Mouse (Mus musculus) lung, embryonic 15.5 days (tissue): ENCODE measurements around the gene Fhl3. TPM values are rescaled to one million over a fixed set of nuclear protein-coding genes. Genes with fewer than 3 reads are reported as not detected.

Source experiments
- ATAC-seq: fragments of 200-750 bp; cut with Nextera tagmentation; 2 replicates; pipeline ENCODE4 v1.8.0; 2017; ENCODE audit warnings: moderate number of reproducible peaks, borderline replicate concordance; ENCODE audit not compliant: low FRiP score, low TSS enrichment; ENCODE audit errors: extremely low read depth
- H3K27ac ChIP-seq: fragments of 300-500 bp; sonication (generic); 2 replicates; pipeline ENCODE4 v1.5.1; 2015; ENCODE audit warnings: moderate library complexity, mild to moderate bottlenecking, inconsistent platforms
- H3K27me3 ChIP-seq: fragments of 300-500 bp; sonication (generic); 2 replicates; pipeline ENCODE4 v1.6.1; 2015; ENCODE audit warnings: inconsistent platforms
- H3K36me3 ChIP-seq: fragments of 300-500 bp; sonication (generic); 2 replicates; pipeline ENCODE4 v1.6.1; 2015; ENCODE audit warnings: inconsistent platforms
- H3K4me1 ChIP-seq: fragments of 300-500 bp; sonication (generic); 2 replicates; pipeline ENCODE4 v1.6.1; 2015; ENCODE audit warnings: inconsistent platforms
- H3K4me2 ChIP-seq: fragments of 300-500 bp; sonication (generic); 2 replicates; pipeline ENCODE4 v1.6.1; 2015; ENCODE audit warnings: inconsistent platforms, mild to moderate bottlenecking, moderate library complexity
- H3K4me3 ChIP-seq: fragments of 300-500 bp; sonication (generic); 2 replicates; pipeline ENCODE4 v1.5.1; 2015; ENCODE audit warnings: mild to moderate bottlenecking, inconsistent platforms
- H3K9ac ChIP-seq: fragments of 300-500 bp; sonication (generic); 2 replicates; pipeline ENCODE4 v1.6.1; 2015; ENCODE audit warnings: inconsistent platforms
- H3K9me3 ChIP-seq: fragments of 300-500 bp; sonication (generic); 2 replicates; pipeline ENCODE4 v1.6.1; 2016; ENCODE audit warnings: inconsistent platforms
- WGBS: fragments of 180-500 bp; shearing (Covaris S2); methylation state at CpG from one replicate; pipeline ENCODE4 v1.1.7; 2015; 5-methylcytosine and 5-hydroxymethylcytosine counted together
- polyA plus RNA-seq: library from polyadenylated mRNA; unstranded; fragments of >200 nt; fragmentation: Nextera tagmentation; extraction: Ambion mirVana; gene quantifications from 2 replicates; pipeline ENCODE4 v1.2.1, GENCODE M21; 2015

The Fhl3 gene
- polyA plus RNA-seq: 5.3 and 9.3 TPM in 2 replicates

DNA sequence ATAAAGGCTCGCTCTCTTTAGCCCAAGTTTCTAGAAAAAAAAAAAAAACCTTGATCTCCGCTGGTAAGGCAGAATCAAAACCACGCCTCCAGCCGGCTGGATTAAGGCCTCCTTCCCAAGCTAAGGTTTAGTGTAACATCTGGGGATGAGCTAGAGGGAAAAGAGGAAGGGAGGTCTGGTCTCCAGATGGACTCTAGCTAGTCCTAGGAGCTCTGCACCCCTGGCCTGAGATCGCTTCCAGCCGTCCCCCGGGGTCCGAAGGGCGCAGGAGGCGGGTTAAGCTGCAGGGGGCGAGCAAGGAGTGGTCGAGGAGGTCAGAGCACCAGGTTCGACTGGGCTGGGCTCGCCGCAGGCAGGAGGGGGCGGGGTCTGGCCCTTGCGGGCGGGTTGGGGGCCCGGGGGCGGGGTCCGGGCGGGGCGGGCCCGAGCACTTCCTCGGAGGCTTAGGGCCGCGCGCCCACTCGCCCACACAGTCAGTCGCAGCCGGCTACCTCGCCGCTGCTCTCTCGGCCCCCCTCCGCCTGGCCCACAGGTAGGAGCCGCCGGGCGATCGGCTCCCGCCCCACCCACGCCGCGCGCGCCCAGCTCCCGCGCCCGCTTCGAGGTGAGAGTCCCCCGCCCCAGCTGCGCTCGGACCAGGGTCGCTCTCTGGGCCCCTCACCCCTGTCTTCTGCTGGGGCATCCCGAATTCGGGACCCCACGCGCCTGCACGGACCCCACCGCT is at the start of gene Fhl3:
Gene Fhl3 (plus strand): TSS at position 454 of the 724 bp plus-strand sequence.
- Histone ChIP-seq H3K9me3 (no peaks in the 10 kb centered on the region), H3K36me3 (no peaks in the 10 kb centered on the region), H3K27ac (peak within 1 kb of the TSS; percentile 86), H3K27me3 (peaks cover 25% of the 10 kb centered on the region), H3K4me2 (peak within 1 kb of the TSS; percentile 95), H3K9ac (peak within 1 kb of the TSS; percentile 92), H3K4me1 (peaks cover 52% of the 10 kb centered on the region), H3K4me3 (peak within 1 kb of the TSS; percentile 84)
- ATAC-seq: peak; percentile 73
- 1% methylated on average over 43 of the region's 59 CpGs for WGBS

DNA sequence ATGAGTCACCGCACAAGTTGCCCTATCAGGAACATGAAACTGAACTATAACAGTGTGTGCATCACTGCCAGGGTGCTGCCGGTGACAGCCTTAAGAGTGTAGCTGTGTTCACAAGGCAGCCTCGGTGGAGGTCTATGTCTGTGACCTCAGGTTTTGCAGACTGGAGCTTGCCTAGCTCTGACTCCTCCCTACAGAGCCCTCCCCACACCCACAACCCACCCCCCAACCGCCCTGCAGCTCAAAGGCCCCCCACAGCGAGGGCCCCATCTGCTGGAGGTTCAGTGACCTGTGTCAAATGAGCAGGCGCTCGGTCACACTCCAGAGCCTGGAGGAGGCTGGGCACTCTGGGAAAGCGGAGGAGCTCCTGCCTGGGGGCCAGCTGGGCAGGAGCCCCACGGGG is 47.6 kb upstream of the Fhl3 start:
- no peak overlapping the region for H3K9ac ChIP-seq
- H3K4me1 ChIP-seq: peaks cover 17% of the 10 kb centered on the region
- no peaks in the 10 kb centered on the region for H3K36me3 ChIP-seq
- H3K4me3 ChIP-seq: no peak overlapping the region
- WGBS: 9% methylated on average over 9 of the region's 9 CpGs
- no peak overlapping the region for H3K4me2 ChIP-seq
- H3K9me3 ChIP-seq: no peaks in the 10 kb centered on the region
- peaks cover 73% of the 10 kb centered on the region for H3K27me3 ChIP-seq
- ATAC-seq: no peak
- no peak overlapping the region for H3K27ac ChIP-seq

DNA sequence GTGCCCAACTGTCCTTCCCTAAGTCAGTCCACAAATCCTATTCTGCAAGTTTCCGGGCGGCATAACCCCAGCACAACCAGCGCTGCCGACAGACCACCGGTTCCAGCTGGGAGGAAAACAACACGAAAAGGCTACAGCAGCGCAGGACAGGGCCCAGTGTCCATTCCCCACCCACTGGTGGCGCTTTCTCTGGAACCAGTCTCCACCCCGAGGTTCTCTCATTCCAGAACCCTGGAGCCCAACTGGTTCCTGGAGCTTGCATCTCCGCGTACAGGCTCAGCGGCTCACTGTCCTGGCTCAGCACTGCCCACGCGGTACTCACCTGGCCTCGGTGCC is 44.0 kb upstream of the Fhl3 start, which contains the start of gene Pou3f1:
Gene Pou3f1 (plus strand): TSS at position 290 of the 336 bp plus-strand sequence.
- peaks cover 94% of the 10 kb centered on the region for H3K27me3 ChIP-seq
- no peak within 1 kb of the TSS for H3K27ac ChIP-seq
- WGBS: 1% methylated on average over 15 of the region's 15 CpGs
- peak within 1 kb of the TSS; percentile 28 for H3K9ac ChIP-seq
- peaks cover 34% of the 10 kb centered on the region for H3K4me1 ChIP-seq
- ATAC-seq: no peak
- peak within 1 kb of the TSS; percentile 60 for H3K4me3 ChIP-seq
- no peaks in the 10 kb centered on the region for H3K36me3 ChIP-seq
- H3K9me3 ChIP-seq: no peaks in the 10 kb centered on the region
- H3K4me2 ChIP-seq: peak within 1 kb of the TSS; percentile 97

DNA sequence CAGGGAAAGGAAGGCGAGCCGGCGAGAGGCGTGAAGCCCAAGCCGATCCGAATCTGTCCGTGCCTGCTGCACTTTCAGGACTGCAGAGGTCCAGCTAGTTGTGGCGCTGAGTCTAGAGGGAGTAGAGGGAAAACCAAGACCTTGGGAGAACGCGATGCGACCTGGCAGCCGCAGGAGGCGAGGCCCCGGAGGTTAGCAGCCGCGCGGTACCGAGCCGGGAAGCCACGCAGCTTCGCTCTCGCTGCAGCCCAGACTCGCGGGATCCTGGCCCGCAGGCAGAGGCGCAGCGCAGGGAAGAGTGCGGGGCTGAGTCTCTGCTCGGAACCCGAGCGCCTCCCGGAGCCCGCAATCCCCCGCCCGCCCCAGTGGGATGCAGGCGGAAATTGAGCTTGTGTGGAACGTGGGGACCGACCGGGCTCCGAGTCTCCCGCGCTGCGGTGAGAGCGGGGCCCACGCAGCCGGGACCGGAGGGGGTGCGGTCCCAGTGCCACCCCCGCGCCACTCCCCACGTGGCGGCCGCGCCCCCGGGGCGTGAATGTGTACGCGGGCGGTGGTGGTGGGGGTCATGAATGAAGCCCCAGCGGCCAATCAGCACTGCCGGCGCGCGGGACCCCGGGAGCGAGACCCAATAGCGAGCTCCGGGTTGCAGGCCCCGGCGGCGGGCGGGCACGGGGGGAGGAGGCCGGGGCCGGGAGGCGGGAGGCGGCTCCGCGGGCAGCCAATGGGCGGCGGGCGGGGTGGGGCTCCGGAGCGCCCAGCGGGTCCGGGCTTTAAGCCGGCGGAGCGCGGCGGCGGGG is 43.4 kb upstream of the Fhl3 start:
- Histone ChIP-seq H3K4me2 (peak overlapping the region; percentile 97), H3K4me1 (peaks cover 34% of the 10 kb centered on the region), H3K9ac (peak overlapping the region; percentile 28), H3K27ac (no peak overlapping the region), H3K9me3 (no peaks in the 10 kb centered on the region), H3K4me3 (peak overlapping the region; percentile 60), H3K27me3 (peaks cover 99% of the 10 kb centered on the region), H3K36me3 (no peaks in the 10 kb centered on the region)
- under 1% methylated on average over 52 of the region's 92 CpGs for WGBS
- peak; percentile 91 for ATAC-seq

DNA sequence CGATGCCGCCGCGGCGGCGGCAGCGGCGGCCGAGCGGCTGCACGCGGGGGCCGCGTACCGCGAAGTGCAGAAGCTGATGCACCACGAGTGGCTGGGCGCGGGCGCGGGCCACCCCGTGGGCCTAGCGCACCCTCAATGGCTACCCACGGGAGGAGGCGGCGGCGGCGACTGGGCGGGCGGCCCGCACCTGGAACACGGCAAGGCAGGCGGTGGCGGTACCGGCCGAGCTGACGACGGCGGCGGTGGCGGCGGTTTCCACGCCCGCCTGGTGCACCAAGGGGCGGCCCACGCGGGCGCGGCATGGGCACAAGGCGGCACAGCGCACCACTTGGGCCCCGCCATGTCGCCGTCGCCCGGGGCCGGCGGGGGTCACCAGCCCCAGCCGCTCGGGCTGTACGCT is 42.7 kb upstream of the Fhl3 start:
- Histone ChIP-seq H3K4me3 (peak overlapping the region; percentile 60), H3K9ac (no peak overlapping the region), H3K27me3 (peaks cover 100% of the 10 kb centered on the region), H3K4me2 (peak overlapping the region; percentile 97), H3K9me3 (no peaks in the 10 kb centered on the region), H3K4me1 (peaks cover 34% of the 10 kb centered on the region), H3K36me3 (no peaks in the 10 kb centered on the region), H3K27ac (no peak overlapping the region)
- no peak for ATAC-seq
- 2% methylated on average over 48 of the region's 61 CpGs for WGBS

DNA sequence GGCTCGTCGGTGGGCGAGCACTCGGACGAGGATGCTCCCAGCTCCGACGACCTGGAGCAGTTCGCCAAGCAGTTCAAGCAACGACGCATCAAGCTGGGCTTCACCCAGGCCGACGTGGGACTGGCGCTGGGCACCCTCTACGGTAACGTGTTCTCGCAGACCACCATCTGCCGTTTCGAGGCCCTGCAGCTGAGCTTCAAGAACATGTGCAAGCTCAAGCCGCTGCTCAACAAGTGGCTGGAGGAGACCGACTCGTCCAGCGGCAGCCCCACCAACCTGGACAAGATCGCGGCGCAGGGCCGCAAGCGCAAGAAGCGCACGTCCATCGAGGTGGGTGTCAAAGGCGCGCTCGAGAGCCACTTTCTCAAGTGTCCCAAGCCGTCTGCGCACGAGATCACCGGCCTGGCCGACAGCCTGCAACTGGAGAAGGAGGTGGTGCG is 42.1 kb upstream of the Fhl3 start:
- H3K4me1 ChIP-seq: peaks cover 34% of the 10 kb centered on the region
- H3K27me3 ChIP-seq: peaks cover 100% of the 10 kb centered on the region
- H3K27ac ChIP-seq: no peak overlapping the region
- no peaks in the 10 kb centered on the region for H3K36me3 ChIP-seq
- H3K4me3 ChIP-seq: peak overlapping the region; percentile 60
- no peak for ATAC-seq
- no peak overlapping the region for H3K9ac ChIP-seq
- peak overlapping the region; percentile 97 for H3K4me2 ChIP-seq
- WGBS: 2% methylated on average over 39 of the region's 39 CpGs
- no peaks in the 10 kb centered on the region for H3K9me3 ChIP-seq

DNA sequence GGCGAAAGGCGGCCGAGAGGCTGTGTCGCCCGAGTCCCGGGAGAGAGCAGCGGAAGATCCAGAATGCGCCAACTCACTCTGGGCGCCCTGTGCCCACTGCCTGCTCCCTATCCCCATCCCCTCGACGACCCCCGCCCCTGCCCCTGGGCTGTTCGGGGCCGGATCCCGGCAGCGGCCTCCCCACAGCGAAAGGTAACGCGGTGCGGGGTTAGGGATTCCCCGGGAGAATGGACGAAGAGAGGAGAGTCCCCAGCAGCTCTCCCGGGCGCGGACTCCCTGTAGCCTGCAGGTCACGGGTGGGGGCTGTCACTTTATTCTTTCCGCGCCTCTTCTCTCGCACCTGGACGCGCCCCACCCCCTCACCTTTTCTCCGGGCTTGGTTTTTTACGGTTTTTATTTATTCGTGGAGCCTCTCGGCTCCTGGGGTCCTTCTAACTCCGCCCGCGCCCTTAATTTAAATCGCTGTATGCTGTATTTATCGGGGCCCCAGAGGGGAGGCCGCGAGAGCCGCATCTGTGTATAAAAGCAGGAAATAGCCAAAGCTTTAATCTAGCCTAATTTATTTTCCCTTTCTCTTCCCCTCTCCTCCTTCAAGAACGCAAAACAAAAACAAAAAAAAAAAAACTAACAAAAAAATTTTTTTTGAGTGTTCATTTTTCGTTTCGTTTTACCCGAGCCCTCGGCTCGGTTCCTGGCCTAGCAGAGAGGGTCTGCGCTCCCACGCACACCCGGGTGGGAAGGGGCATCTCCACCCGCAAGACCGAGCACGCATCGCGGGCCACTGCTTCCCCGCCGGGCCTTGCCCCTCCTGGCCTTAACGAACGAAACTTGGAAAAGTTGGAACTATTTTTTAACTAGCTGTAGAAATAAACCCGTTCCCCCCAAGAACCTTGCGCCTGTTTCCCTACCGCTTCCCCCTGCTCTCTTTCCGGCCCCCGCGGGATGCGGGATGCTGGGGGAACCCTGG is 41.0 kb upstream of the Fhl3 start:
- Histone ChIP-seq H3K4me3 (peak overlapping the region; percentile 60), H3K4me1 (peaks cover 34% of the 10 kb centered on the region), H3K27me3 (peaks cover 100% of the 10 kb centered on the region), H3K27ac (no peak overlapping the region), H3K9ac (no peak overlapping the region), H3K9me3 (no peaks in the 10 kb centered on the region), H3K36me3 (no peaks in the 10 kb centered on the region), H3K4me2 (peak overlapping the region; percentile 97)
- ATAC-seq: no peak
- 3% methylated on average over 68 of the region's 68 CpGs for WGBS

DNA sequence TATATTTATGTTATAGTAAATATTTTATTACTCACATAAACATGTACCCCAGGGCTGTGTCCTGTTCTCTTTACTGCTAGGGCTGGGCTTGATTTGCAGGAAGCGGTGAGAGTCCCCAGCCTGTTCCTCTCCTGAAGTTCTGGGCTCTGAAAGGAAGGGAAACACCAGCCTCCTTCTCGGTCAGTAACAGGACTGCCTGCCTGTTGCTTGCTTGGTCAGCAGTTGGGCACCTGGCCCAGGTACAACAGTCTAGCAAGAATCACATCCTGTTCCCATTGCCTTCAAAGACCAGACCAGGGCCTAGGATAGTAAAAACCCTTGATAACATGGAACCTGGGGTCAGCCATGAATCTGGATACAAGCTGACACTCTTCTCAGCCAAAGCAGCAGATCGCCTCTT is 39.9 kb upstream of the Fhl3 start:
- Histone ChIP-seq H3K36me3 (no peaks in the 10 kb centered on the region), H3K4me1 (peaks cover 34% of the 10 kb centered on the region), H3K4me3 (no peak overlapping the region), H3K9me3 (no peaks in the 10 kb centered on the region), H3K9ac (no peak overlapping the region), H3K27me3 (peaks cover 100% of the 10 kb centered on the region), H3K4me2 (no peak overlapping the region), H3K27ac (no peak overlapping the region)
- WGBS: 57% methylated on average over 3 of the region's 3 CpGs
- no peak for ATAC-seq

DNA sequence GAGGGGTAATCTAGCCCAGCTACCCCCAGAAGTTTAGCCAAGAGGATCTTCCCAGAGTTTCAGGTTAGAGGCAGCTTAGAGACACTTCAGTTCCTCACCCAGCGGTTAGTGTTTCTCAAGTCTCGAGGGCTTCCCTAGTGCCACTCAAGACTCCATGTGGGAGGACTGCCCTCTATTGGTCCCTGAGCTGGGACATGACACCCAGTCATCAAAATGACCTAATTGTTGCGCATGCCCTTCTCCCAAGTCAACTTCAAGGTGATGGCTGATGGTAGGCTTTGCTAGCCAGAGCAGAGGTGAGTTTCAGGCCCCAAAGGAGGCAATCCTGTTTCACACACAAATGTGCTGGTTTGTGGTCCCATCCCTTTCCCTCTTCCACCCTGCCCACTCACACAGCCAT is 37.5 kb upstream of the Fhl3 start:
- no peak overlapping the region for H3K4me2 ChIP-seq
- no peak overlapping the region for H3K9ac ChIP-seq
- H3K27me3 ChIP-seq: peaks cover 100% of the 10 kb centered on the region
- H3K4me1 ChIP-seq: peaks cover 16% of the 10 kb centered on the region
- no peaks in the 10 kb centered on the region for H3K9me3 ChIP-seq
- ATAC-seq: no peak
- H3K4me3 ChIP-seq: no peak overlapping the region
- no peaks in the 10 kb centered on the region for H3K36me3 ChIP-seq
- 31% methylated on average over 3 of the region's 3 CpGs for WGBS
- H3K27ac ChIP-seq: no peak overlapping the region

DNA sequence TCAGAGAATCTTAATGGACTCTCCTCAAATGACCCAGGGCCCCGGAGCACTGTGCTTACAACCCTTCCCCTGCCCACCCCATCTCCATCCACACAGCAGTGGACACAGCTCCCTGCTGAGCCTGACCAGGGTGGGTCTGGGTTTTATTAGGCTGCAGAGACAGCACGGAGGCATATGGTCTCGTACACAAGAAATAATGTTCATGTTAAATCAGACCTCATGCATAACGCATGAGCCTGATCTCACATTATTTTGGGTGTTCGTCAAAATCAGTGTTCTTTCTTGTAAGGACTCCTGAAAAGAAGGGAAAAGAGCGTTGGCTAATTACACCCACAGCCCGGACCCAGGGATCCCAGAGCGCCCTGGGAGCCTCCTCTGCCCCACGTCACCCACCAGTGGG is 36.3 kb upstream of the Fhl3 start:
- Histone ChIP-seq H3K36me3 (no peaks in the 10 kb centered on the region), H3K9me3 (no peaks in the 10 kb centered on the region), H3K4me1 (peaks cover 5% of the 10 kb centered on the region), H3K4me3 (no peak overlapping the region), H3K9ac (no peak overlapping the region), H3K27ac (no peak overlapping the region), H3K4me2 (no peak overlapping the region), H3K27me3 (peaks cover 97% of the 10 kb centered on the region)
- ATAC-seq: no peak
- 80% methylated on average over 9 of the region's 9 CpGs for WGBS

DNA sequence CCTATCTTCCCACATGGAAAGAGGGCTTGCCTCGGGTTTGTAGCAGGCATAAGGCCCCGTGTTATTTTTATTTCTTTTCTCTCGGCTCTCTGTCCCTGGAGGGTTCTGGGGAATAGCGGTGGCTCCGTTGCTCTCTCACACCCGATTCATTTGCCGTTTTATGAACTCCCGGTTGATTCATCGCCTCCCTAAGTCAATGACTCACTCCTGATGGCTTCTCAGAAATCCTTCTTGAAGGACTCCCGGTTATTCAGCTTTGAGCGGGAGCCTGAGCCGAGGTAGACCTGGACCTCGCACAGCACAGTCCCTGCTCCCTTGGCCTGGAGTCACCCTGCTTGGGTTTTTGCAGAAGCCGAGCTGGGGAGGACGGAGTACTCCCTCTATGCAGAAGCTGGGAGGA is 35.9 kb upstream of the Fhl3 start:
- no peak overlapping the region for H3K9ac ChIP-seq
- peaks cover under 1% of the 10 kb centered on the region for H3K4me1 ChIP-seq
- no peaks in the 10 kb centered on the region for H3K9me3 ChIP-seq
- no peak for ATAC-seq
- no peaks in the 10 kb centered on the region for H3K36me3 ChIP-seq
- H3K4me2 ChIP-seq: no peak overlapping the region
- peaks cover 93% of the 10 kb centered on the region for H3K27me3 ChIP-seq
- H3K27ac ChIP-seq: no peak overlapping the region
- WGBS: 68% methylated on average over 15 of the region's 15 CpGs
- H3K4me3 ChIP-seq: no peak overlapping the region
